Mouse (Mus musculus): ENCODE results near the gene Bglap2. TPM values are rescaled to one million over a fixed set of nuclear protein-coding genes. Genes with fewer than 3 reads are reported as not detected.

Bglap2 gene
- polyA plus RNA-seq (2012; rRNA removed), result not detected in 2 replicates

DNA sequence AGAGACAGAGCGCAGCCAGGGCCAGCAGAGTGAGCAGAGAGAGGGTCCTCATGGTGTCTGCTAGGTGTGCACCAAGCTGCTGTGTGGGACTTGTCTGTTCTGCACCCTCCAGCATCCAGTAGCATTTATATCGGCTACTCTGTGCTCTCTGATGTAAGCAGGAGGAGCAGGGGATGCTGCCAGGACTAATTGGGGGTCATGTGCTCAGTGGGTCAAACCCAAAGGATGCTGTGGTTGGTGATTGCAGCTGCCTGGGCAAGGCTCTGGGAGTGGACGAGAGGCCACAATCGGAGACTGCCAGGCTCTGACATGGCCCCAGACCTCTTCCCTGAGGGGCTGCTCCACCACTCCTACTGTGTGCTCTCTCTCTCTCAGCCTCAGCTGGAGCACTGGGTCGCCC lies at the start of gene Bglap2:
Bglap2 (minus strand) TSS at position 101 of the 400 bp plus-strand sequence.

DNA sequence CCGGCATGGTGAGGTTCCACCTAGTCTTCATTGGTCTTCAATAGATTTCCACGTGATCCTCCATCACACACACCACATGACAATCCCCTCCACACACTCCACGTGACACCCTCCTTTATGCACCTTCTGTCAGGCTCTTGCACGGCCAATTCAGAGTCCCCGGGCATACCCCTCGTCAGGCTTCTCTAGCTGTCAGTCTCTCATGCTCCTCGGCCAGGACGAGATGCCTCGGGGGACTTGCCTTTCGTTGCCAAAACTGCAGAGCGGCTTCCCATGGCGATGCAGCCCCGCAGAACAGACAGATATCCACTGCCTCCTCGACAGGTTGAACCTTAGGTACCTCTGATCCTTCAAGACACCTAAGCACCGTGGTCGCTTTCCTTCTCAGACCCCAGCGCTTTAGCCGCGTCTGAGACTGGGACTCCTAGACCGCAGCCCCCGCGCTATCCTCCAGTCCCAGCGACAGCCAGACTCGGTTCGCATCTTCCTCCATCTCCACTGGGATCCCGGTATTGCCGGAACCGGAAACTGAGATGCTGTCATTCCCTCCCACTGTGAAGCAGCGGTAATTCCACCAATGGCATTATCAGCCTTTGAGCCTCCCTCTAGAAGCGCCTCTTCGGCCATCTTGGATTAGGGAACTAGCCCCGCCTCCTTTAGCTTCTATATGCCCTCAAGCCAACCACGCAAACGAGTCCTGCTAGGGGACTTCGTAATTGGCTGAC lies 46.3 kb upstream of the Bglap2 start, which contains the start of gene Slc25a44:
Slc25a44 (minus strand) TSS at position 535 of the 725 bp plus-strand sequence.

DNA sequence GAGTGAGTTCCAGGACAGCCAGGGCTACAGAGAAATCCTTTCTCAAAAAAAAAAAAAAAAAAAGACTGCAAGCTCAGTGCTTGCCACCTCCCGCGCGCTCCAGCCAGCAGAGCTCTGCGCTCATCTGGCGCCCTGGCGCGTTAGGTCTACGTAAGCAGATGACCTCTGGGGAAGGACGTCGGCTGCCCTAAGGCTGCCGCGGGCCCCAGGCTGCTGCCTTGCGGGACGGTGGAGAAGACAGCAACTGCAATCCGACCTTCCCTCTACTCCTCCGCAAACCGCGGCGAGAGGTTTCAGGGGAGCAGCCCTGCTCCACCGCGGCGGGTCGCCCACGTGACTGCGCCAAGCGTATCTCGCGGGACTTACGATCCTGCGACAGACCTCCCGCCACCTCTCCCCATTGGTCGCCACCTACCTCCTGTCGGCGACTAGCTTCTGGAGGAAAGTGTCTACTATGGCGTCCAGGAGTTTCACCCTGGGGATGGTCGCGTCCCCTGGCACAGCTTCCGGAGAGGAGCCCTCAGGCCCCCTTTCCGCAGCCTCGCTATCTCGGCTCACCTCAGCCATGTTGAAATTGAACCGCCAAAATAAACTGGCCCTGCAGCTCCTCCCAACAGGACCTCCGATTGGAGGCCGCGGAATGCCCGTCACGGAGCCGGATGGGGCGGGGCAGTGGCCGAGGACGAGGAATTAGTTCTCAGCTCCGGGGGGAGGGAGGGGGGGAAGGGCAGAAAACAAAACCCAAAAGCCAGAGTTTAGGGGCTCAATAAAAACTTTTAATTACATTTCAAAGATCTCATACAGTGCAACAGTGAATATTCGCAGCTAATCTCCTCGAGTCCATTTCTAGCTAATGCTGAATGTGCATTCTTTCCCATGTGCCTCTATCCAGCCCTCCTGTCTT lies 31.5 kb upstream of the Bglap2 start, which contains the start of gene Pmf1:
Pmf1 (minus strand) TSS at position 591 of the 904 bp plus-strand sequence.

DNA sequence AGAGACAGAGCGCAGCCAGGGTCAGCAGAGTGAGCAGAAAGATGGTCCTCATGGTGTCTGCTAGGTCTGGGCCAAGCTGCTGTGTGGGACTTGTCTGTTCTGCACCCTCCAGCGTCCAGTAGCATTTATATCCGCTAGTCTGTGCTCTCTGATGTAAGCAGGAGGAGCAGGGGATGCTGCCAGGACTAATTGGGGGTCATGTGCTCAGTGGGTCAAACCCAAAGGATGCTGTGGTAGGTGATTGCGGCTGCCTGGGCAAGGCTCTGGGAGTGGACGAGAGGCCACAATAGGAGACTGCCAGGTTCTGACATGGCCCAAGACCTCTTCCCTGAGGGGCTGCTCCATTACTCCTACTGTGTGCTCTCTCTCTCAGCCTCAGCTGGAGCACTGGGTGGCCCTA lies 5.9 kb upstream of the Bglap2 start, which contains the start of gene Bglap:
Bglap (minus strand) TSS at position 101 of the 400 bp plus-strand sequence.

DNA sequence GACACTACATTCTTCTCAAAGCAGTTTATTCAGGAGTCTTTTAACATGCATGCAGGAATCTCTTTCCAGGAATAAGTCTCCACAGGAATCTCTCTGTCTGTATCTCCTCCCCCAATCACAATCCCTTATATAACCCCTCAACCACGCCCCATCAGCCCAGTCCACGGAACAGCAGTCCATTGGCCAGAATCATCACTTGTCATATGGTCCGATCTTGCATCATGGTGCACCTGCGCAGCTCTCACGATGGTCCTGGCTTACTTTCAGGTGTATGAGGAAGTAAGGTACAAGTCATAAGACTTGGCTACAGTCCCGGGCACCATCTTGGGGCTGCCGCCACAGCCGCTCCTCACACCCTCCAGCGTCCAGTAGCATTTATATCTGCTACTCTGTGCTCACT lies 5.9 kb downstream of the Bglap2 start, which contains the start of gene Bglap3:
Bglap3 (minus strand) TSS at position 101 of the 400 bp plus-strand sequence.

DNA sequence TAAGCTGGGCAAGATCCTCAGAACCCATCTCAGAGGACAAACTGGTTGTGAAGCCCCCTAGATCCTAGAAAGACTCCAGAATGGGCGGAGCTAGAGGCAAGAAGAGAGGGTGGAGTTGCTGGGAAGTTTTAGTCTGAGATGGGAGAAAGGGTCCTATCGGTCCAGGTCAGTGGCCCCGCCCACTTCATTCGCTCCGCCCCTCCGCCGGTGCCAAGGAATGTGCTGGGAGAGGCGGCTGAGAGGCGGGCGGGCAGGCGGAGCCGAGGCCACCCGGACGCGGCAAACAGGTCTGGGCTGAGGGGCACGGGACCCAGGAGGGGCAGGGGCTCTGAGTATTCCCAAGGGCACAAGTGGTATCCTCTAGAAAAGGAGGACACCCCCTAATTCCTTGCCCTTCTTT lies 14.2 kb downstream of the Bglap2 start, which contains the start of gene Paqr6:
Paqr6 (plus strand) TSS at position 248 of the 400 bp plus-strand sequence.

DNA sequence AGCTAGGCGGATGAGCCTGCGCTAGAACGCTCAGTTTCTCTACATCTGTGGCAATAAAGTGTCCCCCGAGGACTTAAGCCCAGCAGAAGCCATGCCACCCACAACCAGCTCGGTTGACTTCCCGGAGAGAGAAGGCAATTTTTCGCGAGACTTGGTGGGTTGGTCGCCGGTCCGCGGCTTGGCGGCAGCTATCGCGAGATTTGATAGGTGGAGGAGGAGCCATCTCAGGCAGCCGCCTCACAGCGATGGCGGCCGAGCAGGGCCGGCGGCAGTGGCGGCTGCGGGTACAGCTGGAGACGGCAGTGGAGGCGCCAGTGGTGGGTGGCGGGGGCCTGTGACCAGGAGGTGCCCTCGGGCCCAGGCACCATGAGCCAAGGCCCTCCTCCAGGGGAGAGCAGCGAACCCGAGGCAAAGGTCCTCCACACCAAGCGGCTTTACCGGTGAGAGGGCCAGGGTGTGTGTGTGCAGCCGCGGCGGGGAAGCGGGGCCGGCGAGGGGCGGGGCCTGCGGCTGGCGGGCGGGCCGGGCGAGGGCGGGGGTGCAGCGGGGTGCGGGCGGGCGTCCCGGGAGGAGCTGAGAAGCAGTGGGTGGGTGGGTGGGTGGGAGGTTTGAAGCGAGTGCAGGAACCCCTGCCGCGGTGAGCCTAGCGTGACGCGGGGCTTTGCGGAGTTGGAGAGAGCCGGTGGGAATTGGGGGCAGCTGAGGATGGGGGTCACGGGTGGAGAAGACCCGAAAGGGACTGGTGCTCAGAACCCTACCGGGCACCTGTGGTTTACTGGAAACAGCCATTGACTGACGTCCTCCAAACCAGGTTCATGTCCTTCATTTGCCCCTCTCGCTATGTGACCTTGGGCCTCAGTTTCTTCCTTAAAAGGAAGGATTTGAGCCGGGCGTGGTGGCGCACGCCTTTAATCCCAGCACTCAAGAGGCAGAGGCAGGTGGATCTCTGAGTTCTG lies 42.2 kb downstream of the Bglap2 start, which contains the start of the genes Tmem79 and Smg5:
Tmem79 (minus strand) TSS at position 91 of the 956 bp plus-strand sequence.
Smg5 (plus strand) TSS at position 203 of the 956 bp plus-strand sequence.

Other genes with a start within 250 kb of the Bglap2 start
- gene Mef2d, start 236.3 kb downstream of the Bglap2 start, polyA plus RNA-seq (2012; rRNA removed), result 96.5 and 141 TPM in 2 replicates
- 2.0 TPM in 2 replicates for gene Rhbg, start 124.0 kb downstream of the Bglap2 start, polyA plus RNA-seq (2012; rRNA removed)
- gene Gm38392, start 91.5 kb downstream of the Bglap2 start, polyA plus RNA-seq (2012; rRNA removed), result 0.13 and 0.24 TPM in 2 replicates
- gene Tsacc, start 81.7 kb downstream of the Bglap2 start, polyA plus RNA-seq (2012; rRNA removed), result 3.0 and 4.3 TPM in 2 replicates
- 186 and 218 TPM in 2 replicates for gene Cct3, start 81.6 kb downstream of the Bglap2 start, polyA plus RNA-seq (2012; rRNA removed)
- 167 and 226 TPM in 2 replicates for gene Glmp, start 53.7 kb downstream of the Bglap2 start, polyA plus RNA-seq (2012; rRNA removed)
- 11.4 and 14.7 TPM in 2 replicates for gene Tmem79, start 42.6 kb downstream of the Bglap2 start, polyA plus RNA-seq (2012; rRNA removed)
- 91.2 and 94.9 TPM in 2 replicates for gene Smg5, start 42.4 kb downstream of the Bglap2 start, polyA plus RNA-seq (2012; rRNA removed)
- 35.6 and 45.5 TPM in 2 replicates for gene Paqr6, start 14.1 kb downstream of the Bglap2 start, polyA plus RNA-seq (2012; rRNA removed)
- 0.33 and 0.38 TPM in 2 replicates for gene Bglap3, start 6.0 kb downstream of the Bglap2 start, polyA plus RNA-seq (2012; rRNA removed)
- not detected in 2 replicates for gene Bglap, start 5.8 kb upstream of the Bglap2 start, polyA plus RNA-seq (2012; rRNA removed)
- gene Pmf1, start 31.6 kb upstream of the Bglap2 start, polyA plus RNA-seq (2012; rRNA removed), result 107 and 123 TPM in 2 replicates
- 31.8 and 37.9 TPM in 2 replicates for gene Slc25a44, start 46.4 kb upstream of the Bglap2 start, polyA plus RNA-seq (2012; rRNA removed)
- 40.9 and 48.8 TPM in 2 replicates for gene Sema4a, start 82.5 kb upstream of the Bglap2 start, polyA plus RNA-seq (2012; rRNA removed)
- 370 and 373 TPM in 2 replicates for gene Lmna, start 131.3 kb upstream of the Bglap2 start, polyA plus RNA-seq (2012; rRNA removed)
- 17.5 and 19.7 TPM in 2 replicates for gene Mex3a, start 153.7 kb upstream of the Bglap2 start, polyA plus RNA-seq (2012; rRNA removed)
- 41.8 and 42.1 TPM in 2 replicates for gene Rab25, start 169.6 kb upstream of the Bglap2 start, polyA plus RNA-seq (2012; rRNA removed)
- 134 and 152 TPM in 2 replicates for gene Lamtor2, start 174.4 kb upstream of the Bglap2 start, polyA plus RNA-seq (2012; rRNA removed)
- 89.1 and 108 TPM in 2 replicates for gene Ubqln4, start 175.1 kb upstream of the Bglap2 start, polyA plus RNA-seq (2012; rRNA removed)
- 219 and 314 TPM in 2 replicates for gene Ssr2, start 197.2 kb upstream of the Bglap2 start, polyA plus RNA-seq (2012; rRNA removed)
- gene Arhgef2, start 227.3 kb upstream of the Bglap2 start, polyA plus RNA-seq (2012; rRNA removed), result 83.5 and 83.9 TPM in 2 replicates

Measured in ovary, adult 2 months (tissue).